Mouse (Mus musculus) cerebellum, adult 18-20 months (tissue): Measurements from ENCODE around the gene Palmd.

Source experiments
- DNase-seq, 2 experiments: peaks; one replicate each; pipeline ENCODE4 v3.0.0; 2021

The Palmd gene

DNA sequence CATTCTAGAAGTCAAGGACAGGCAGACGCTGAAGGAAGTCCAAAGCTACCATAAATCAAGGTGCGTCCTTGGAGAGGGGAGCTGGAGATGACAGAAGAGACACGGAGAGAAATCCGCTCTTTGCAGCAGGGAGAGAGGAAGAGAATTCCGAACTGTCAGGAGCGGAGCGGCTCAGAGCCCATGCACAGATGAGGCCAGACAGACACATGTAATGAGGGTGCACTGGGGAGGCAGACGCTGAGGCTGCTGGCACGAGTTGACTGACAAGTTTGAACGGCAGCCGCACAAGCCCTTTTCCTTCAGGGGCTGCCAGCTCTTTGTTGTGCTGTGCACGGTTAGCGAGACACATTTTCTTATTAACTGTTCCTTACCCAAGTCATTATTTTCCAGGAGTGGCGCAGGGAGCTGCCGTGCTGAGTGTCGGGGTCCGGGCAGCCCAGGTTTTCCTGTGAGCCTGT lies at the start of gene Palmd:
Gene Palmd (minus strand): TSS at position 448 of the 458 bp plus-strand sequence.
- no peak for DNase-seq

DNA sequence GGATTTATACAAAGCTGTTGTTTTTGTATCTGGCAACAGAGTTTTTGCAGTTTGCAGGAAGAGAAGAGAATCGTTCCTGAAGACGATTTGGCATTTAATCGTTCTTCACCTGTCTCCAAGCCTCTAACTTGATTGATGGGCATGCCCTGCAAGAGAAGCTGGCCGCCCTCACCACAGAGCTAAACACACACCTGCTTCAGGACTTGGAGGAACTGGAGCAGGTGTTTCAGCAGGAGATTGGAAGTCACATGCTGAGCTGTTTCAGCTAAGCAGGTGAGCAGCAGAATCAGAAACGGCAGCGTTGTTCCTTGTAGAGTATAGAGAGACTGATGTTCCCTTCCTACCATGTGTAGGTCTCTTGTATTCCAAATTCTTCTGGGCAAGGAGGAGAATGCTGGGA lies 41.4 kb upstream of the Palmd start:
- no peak for DNase-seq

DNA sequence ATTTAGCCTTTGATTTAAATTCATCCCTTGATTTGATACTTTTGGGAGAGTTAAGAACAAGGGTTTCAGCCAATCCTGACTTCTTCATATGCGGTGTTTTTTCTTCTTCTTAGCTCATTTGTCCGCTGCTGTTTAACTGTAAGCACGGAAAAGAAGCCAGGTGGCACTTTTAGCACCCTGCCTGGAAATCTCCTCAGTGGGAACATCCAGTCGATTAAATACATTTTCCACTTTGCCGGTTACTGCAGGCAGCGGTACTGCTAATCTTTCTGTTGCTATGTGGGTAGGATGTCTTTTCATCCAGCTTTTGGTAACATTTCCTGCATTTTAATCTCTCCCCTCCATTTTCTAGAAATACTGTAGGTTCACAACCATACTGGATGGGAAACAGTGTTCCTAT lies 38.6 kb upstream of the Palmd start:
- no peak for DNase-seq

DNA sequence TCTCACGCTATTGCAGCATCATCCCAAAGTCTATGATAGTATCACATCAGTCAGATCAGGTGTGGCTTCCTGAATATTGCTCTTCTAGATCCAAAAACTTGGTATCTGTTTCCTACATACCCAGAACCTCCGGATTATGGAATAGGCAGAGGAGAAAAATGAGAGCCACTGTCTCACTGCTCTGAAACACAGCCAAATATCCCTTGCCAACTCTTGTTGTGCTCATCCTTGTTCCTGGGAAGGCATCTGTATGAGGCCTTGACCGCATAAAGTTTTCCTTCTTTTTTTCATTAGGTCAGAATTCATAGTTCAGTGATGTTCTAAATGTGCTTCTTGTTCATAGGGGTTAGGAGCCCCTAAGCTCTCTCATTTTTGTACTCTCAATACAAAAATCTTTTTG lies 37.8 kb upstream of the Palmd start:
- DNase-seq, result no peak

DNA sequence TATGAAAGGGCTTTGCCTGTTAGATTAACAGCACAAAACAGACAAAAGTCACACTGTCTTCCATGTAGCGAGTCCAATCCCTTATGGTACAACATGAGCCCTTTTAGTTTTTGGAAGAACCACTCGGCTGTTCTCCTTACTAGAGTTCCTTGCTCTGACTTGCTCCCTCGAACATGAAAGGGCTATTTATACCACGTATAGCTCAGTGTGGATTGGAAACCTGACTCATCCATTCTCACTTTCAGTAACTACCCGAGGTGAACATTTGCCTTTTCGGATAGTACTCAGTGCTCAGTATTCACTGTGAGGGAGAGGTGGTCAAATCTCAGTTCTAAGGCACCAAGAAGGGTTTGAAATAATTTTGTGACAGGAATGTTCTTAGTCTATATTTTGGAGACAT lies 34.6 kb upstream of the Palmd start:
- DNase-seq, result no peak

DNA sequence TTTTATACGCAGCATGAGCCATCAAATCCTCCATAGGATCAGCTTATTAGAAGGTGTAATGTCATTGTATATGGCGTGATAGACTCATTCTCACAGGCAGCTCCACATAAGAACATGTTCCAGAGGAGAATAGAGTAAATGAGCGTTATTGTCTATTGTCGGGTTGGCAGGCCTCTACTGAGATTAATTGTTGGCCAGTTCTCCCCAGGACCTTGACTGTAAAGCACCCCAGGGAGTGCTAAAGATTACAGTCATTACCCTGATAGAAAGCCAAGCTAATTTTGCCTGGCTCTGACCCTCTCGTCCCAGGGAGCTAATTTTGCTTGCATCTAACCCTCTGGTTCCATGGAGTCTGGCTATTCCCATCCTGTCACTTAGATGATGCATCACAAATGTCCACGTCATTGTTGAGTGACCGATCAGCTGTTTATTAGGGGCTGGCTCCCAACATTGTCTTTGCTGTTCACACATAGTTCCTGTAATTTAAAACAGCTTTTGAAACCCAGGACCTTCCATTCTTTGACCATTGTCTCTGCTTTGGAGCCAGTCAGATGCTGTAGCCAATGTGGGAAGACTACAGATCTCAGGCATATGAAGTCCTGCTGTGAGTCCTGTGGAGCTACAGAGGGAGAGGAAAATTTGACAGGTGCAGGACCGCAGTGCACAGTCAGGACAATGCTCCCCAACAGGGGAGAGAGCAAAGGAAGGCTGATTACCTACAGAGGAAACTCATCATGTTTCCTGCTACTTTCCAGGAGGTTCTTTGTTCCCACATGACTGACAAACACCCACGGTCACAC lies 33.1 kb upstream of the Palmd start:
- no peak for DNase-seq

DNA sequence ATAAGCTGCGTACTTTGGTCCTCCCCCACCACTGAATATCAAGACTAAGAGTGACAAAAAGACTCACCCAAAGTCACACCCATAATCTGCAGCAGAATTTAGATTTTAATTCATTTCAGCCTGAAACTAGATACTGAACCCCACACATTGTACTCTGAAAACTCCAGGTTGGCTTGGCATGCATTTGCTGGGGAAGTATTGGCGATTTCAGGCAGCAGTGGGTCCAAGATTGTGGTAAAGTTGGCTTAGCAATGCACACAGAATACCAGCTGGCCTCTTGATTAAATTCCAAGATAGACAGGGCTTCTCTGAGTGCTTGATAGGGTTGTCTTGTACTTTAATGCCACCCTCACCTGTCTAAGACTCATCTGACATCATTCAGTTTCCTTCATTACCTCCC lies 24.2 kb upstream of the Palmd start:
- no peak for DNase-seq

DNA sequence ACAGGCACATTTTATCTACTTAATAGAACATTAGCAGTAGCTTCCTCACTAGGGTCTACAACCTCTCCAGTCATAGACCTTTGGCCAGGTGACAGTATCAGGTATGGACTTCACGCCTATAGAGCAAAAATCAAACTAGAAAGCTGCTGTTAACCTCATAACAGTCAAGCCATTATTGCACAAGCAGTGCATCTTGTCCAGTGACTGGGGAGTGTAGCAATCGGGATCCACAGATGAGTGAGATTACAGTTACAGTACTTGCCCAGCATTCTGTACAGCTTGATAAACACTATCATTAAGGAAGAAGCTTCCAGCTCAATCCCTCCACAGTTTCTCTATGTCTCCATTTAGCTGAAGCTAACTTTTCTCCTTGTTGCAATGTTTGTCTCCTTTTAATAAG lies 22.4 kb upstream of the Palmd start:
- no peak for DNase-seq

DNA sequence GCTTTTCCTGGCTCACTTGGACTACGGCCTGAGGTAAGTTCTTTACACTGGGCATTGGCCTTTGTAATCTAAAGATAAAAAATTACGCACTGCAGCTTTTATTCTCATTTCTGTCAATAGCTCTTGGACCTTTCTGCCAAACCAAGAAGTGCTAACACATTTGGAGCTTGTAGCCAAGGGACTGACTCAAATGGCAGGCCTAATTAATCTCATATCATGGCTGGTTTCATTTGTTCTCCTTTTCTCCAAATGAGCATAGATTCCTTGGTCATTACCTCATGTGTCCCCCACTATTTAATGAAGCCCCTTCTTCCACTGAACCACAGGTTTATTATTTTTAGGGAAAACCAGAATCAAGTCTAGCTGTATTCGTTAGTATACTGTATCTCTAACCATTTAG lies 19.4 kb upstream of the Palmd start:
- no peak for DNase-seq

DNA sequence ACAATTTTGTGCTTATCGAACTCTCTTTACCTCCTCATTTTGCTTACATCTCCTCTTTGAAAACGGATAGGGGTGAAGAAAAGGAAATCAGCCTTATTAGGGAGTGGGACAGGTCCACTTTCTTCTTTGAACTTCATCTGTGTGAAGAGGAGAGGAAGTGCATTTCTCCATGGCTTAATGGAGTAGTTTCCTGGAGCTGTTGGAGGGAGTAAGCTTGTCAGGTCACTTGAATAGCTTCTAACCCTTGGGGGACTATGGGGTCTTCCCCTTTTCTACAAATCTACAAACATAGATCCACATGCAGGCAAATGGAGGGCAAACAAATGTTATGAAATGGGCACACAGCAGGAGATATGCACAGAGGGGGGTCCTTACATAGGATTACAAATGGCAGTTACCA lies 17.7 kb upstream of the Palmd start:
- no peak for DNase-seq

DNA sequence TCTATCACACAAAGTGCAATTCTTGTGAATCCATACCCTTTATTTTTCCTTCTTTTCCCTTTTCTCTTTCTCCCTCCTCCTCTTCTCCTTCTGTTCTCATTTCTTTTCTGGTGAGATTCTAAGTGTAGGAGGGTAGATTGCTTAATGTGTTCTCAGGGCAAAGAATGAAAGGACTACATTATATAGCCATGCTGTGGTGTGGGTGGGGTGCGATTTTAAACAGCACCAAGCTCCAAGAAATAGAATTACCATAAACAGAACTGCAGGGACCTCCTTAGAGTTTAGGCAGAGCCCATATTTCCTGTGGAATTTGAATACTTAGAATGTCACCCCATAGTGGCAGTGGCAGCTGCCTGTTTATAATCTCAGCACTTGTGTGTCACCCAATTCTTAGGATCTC lies 17.0 kb upstream of the Palmd start:
- DNase-seq, result no peak

DNA sequence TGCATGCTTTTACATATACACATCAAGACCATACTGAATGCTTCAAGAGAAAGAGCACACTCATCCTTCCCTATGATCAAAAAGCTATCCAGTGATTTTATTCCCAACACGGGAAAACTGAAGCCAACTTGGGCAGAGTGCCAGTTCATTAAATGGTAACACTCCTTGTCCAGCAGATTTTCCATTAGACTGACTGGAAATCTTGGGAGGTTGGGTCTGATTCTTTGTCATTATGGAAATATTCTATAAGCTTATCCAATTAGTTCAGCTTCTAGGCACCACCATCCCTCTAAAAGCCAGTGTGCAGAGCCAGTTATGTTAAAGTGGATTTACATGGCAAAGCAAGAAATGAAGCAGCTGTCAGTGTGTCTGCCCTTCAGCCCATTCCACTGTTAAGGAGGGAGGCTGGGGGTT lies 16.3 kb upstream of the Palmd start:
- DNase-seq, result no peak

DNA sequence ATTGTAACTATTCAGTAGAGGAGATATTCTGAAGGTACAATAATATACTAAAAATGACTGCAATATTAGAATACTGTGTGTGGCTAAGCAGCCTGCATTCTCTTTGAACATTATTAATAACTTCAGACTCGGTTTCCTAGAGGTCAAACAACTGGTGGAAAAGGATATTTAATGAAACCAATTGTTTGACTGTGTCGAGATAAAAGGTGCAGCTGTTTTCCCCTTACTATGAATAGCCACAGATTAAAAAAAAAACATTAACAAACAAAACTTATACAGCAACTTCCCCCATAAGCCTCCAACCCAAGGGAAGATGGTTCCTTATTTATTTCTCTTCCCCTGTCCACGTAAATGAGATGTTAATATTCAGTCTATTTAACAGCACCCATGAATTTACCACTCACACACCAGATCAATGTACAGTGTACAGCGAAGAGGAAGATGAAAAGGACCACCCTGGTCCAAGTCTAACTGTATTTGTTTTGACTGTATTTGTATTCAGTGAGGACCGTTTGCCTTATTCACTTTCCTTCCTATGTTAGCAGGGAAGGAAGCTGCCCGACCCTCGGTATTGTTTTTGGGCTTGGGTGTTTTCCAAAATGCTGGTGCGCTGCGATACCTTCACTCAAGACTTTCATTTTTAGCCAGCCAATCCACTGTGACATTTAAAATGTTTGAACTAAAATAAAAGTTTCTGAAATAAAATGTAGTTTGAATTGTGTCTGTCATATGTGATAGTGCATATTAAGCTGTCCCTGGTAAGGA lies 13.2 kb upstream of the Palmd start:
- no peak for DNase-seq

DNA sequence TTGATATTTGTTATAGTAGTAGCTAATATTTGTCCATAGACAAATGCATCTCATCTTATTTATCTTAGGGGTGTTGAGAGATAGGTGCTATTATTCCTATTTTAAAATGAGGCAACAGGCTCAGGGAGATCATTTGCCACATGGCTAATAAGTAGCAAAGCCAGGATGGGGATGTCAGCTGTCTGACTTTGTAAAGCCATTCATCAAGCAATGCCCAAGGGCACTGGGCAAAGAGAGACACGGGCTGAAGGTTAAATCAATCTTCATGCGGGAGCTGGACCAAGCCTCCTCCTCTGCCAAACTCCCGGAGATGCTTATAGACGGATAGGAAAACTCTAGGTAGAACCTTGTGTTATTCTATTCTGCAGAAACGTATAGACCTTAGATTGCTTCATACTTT lies 999 bp upstream of the Palmd start:
- DNase-seq, result no peak

DNA sequence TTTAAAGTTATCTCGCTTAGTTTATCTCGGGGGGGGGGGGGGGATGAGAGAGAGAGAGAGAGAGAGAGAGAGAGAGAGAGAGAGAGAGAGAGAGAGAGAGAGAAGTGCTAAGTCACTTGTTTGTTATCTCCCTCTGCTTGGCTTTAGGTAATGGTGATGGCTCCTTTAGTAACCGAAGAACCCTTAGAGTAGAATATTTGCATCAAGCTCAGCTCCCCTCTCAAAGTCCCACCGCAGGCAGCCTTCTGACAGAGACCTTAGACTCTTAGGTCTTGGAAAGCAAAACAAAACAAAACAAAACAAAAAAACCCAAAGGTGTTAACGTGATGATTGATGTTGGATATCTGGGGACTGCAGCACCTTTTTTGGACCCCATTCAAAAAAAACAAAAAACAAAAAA lies 216 bp upstream of the Palmd start:
- no peak for DNase-seq

DNA sequence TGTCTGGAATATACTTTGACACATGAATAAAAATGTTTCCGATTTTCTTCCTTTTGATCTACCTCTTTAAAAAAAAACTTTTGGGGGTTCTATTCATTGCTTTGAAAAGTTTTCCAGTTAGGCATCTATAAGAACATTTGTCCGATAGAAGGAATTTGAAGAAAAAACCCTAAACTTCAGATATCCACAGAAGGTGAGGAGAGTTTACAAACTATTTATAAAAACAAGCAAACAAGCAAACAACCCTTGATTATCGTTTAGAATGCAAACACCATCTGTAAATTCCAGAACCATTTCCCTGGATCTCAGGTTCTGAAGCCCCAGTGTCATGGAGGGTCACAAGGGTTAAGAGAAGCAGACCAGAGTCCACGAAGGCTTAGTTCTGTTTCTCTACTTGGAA lies 820 bp downstream of the Palmd start, which contains the start of gene 4930455H04Rik:
Gene 4930455H04Rik (plus strand): TSS at position 301 of the 400 bp plus-strand sequence.
- no peak for DNase-seq

DNA sequence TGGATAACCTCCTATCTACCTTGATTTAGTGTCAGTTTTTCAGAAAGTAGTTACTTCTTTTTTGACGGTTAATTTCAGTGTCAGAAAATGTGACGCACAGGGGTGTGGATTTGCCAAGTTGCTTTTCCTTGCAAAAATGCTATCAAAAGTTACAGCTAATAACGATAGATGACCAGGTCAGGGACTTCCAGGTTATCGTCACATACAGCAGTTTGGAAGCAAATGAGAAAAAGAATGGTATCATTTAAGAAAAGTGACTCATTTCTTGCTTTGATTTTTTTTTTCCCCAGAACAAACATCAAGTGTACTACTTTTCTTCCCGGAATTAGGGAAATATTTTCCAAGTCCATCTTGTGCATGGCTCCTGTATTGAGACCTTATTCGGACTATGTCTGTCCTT lies 1.4 kb downstream of the Palmd start:
- no peak for DNase-seq

DNA sequence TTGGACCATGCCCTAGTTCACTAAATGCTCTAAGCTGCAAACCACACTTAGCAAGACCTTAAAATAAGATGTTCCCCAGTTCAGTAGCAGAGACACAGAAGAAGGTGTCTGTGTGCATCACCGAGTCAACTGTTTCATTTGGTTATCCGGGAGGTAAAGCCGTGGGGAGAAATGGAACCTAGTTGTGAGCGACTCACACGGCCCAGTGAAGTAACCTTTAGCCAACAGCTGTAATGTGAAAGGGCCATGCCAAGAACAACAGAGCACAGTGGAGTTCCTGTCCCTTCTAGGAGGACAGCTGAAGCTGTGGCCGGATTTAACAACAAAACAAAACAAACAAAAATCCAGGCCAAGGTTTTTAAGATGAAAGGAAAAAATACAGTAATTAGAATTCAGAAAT lies 2.0 kb downstream of the Palmd start:
- no peak for DNase-seq

DNA sequence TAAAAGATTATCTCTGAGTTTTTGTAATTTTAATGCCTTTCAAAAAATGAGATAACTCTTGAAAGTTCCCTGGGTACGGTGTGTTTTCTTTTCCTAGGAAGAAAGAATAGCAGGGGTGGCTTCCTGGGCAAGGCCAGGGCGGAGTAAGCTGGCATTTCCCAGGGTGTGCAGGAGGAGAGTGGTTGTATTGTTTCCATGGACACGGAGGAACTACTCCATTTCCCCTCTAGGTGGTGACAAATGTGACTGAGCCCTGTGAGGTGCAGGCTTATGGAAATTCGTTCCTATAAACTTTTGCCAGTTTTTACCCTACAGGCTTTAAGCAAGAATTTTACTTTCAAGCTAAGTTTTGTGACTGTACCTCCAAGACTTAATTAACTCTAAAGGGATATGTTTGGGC lies 2.6 kb downstream of the Palmd start:
- DNase-seq, result no peak

DNA sequence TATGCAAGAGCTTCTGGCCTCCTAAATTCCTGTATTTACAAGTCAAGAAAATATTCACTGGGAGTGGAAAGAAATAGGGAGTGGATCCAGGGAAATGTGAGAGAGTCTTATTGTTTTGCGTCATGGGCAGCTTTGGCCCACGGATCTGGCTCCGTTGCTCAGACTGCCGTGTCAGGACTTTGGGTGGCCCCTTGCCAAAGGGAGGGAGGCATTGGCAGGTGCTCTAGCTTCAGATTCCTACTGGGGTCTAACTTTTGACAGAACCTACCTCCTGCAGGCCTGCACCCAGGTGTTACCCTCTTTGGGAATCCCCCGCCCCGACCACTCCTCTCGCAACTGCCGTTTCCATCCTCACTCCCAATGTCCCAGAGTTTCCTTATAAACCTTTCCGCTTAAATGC lies 4.4 kb downstream of the Palmd start:
- no peak for DNase-seq

DNA sequence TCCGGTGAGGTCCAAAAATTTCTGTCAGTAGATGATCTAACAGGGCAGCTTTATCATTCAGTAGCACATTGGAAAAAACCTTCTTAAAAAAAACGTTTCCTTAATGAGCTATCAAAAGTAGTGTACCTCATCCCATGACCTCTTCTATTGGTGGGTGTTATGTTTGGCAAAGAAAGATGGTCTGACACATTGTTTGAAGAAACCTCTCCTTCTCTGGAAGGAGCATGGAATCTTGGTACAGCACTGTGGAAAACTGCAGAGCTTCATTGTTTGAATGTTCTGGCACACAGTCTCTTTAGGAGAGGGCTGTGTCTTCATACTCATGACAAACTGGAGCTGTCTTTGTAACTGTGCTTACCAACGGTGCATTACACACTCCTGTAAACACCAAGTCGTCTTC lies 5.6 kb downstream of the Palmd start:
- no peak for DNase-seq

DNA sequence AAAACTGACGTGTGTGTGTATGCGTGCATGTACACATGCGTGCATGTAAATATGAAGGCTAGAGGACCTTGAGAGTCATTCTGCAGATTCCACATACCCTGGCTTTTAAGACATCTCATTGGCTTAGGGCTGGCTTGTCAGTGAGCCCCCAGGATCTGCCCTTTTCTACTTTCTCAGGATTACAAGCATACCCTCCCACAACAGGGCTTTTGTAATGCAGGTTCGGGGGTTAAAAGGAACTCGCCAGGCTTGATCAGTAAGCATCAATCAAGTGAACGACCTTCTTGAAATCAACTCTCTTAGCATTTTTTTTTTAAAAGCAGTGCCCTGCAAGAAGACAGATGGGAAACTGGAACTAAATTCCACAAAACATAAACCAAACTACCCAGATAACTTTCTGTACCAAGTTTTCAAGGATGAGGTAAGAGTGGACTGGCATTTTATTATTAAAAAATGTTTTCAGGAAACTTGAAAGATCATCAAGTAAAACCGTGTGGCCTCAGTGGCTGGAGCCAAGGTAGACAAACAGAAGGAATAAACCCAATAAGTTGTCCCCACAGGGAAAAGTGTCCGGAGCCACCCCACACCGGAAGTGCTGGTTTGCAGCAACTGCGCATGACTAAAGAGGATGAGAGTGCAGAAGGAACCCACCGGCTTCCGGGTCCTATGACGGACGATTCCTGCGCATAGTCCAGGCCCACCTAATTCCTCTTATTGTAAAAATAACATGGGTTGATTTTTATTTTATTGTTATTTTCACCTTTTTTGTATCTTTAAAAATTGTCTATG lies 7.2 kb downstream of the Palmd start:
- DNase-seq, result no peak

DNA sequence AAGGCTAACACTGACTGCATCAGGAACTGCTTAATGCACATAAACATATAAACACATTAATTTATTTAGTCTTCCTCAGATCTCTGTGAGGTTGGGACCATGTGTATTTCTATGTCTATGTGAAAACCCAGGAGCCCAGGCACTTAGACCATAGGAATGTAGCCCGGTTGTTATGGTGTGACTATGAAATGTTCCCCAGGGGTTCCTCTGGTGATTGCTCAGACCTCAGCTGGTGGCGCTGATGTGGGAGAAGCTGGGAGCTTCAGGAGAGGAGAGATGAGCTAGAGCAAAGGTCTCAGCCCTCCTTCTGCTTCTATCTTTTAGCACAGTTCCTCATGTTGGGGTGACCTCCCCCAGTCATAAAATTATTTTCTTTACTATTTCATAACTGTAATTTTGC lies 8.4 kb downstream of the Palmd start:
- DNase-seq, result no peak

DNA sequence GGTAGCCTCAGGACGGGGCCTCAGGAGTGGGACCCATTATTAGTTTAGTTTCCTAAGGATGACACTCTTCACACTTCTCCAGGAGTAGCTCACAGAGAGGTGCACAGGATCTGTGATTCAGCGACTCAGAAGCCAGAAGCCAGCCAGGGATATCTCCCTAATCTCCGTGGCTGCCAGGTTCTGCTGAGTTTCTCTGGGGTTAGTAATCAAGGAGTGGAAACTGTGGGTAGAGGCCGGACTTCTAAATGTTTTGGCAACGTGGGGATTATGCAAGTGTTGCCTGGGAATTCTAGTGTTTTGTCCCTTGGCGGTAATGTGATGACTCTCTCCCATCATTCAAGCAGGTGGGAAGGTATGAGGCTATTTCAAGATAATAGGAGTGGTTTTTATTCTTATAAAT lies 13.7 kb downstream of the Palmd start:
- no peak for DNase-seq
